Mouse (Mus musculus): ENCODE measurements at regions not wholly inside any gene's neighbourhood (a gene's known extent, or its start where the extent isn't known, plus 50 kb on each side); places are given as distances from the start of the nearest gene placed in this dataset.

- Histone ChIP-seq H3K9me3 (ENCODE audit: control insufficient read depth, low read length) (no peaks in the 10 kb centered on the region), H3K36me3 (ENCODE audit: control insufficient read depth, insufficient read depth, low read length) (no peaks in the 10 kb centered on the region), H3K27ac (ENCODE audit: low read depth, low read length) (no peak overlapping the region), H3K27me3 (ENCODE audit: control insufficient read depth, insufficient read depth, low read length) (no peaks in the 10 kb centered on the region), H3K4me2 (ENCODE audit: low read depth, low read length) (no peak overlapping the region), H3K9ac (replicated peaks; ENCODE audit: low read depth, low read length) (no peak overlapping the region), H3K4me3 (ENCODE audit: low read depth, low read length) (no peak overlapping the region), H3K4me1 (ENCODE audit: control insufficient read depth, insufficient read depth, low read length) (no peaks in the 10 kb centered on the region)
- 90% methylated on average over 8 of the region's 8 CpGs for WGBS
- no peak for ATAC-seq (ENCODE audit: low read depth)
Observed at GRCm38 (mm10) chr3:52863146-52863849, 153.7 kb downstream of the Cog6 start.

DNA sequence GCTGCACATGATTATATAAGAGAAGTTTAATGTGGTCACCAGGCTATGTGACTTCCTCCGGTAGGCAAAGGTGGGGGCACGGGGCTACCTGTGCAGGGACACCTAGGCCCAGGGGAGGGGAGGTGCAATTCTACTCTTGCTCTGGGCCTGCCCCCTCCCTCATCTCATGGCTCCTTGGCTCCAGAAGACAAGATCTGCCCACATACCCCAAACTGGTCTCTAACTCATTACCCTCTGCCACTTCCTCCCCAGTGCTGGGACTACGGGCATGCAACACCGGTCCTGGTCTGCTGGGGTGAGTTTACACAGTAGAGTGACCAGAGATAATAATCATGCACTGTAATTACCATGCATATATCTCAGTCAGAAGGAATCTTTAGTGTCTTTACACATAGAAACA, 155.0 kb downstream of the Cog6 start:
- 81% methylated on average over 4 of the region's 4 CpGs for WGBS
- no peaks in the 10 kb centered on the region for H3K27me3 ChIP-seq (ENCODE audit: control insufficient read depth, insufficient read depth, low read length)
- no peak overlapping the region for H3K9ac ChIP-seq (replicated peaks; ENCODE audit: low read depth, low read length)

DNA sequence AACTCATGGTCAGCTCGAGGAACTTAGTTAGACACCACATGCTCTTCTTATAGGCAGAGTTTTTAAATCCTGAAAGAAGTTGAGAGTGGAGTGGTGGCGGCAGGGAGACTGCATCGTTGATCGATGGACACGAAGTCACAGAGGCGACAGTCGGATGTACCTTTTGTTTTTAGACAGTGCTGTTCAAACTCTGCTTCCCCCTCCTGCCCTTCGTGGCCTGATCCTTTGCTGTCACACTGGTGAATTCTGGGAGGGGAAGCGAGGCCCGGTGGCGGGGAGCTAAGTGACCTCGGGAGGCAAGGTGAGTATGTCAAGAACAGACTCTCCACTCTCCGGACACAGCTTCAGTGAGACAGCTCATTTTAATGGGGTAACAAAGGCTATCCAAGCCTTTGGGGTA, 155.5 kb downstream of the Cog6 start:
- ATAC-seq (ENCODE audit: low read depth) = no peak
- 88% methylated on average over 13 of the region's 13 CpGs for WGBS
- Histone ChIP-seq H3K4me2 (ENCODE audit: low read depth, low read length) (no peak overlapping the region), H3K36me3 (ENCODE audit: control insufficient read depth, insufficient read depth, low read length) (no peaks in the 10 kb centered on the region), H3K9me3 (ENCODE audit: control insufficient read depth, low read length) (no peaks in the 10 kb centered on the region), H3K27ac (ENCODE audit: low read depth, low read length) (no peak overlapping the region), H3K9ac (replicated peaks; ENCODE audit: low read depth, low read length) (no peak overlapping the region), H3K27me3 (ENCODE audit: control insufficient read depth, insufficient read depth, low read length) (no peaks in the 10 kb centered on the region), H3K4me3 (ENCODE audit: low read depth, low read length) (no peak overlapping the region), H3K4me1 (ENCODE audit: control insufficient read depth, insufficient read depth, low read length) (no peaks in the 10 kb centered on the region)

More for the DNA sequence above, 155.0 kb downstream of the Cog6 start:
- no peak overlapping the region for H3K4me3 ChIP-seq (ENCODE audit: low read depth, low read length)
- H3K9me3 ChIP-seq (ENCODE audit: control insufficient read depth, low read length) = no peaks in the 10 kb centered on the region
- no peak for ATAC-seq (ENCODE audit: low read depth)
- no peak overlapping the region for H3K4me2 ChIP-seq (ENCODE audit: low read depth, low read length)
- H3K36me3 ChIP-seq (ENCODE audit: control insufficient read depth, insufficient read depth, low read length) = no peaks in the 10 kb centered on the region
- H3K4me1 ChIP-seq (ENCODE audit: control insufficient read depth, insufficient read depth, low read length) = no peaks in the 10 kb centered on the region
- H3K27ac ChIP-seq (ENCODE audit: low read depth, low read length) = no peak overlapping the region

DNA sequence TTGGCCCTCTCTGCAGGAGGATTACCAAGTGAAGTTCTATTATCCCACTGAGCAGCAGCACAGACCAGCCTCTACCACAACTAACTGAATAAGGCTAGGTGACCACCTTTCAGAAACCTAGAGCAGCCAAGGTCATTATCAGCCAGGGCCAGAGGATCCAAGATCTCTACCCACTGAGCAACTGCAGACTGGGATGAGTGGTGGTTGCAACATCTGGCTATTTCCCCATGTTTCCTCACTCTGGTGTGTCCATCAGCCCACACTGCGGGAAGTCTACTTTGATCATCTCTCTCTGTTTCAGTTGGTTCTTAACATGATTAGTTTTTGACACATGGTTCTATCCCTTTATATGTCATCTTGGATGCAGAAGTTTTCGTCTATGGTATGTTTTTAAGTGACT, 157.2 kb downstream of the Cog6 start:
- Histone ChIP-seq H3K9me3 (ENCODE audit: control insufficient read depth, low read length) (no peaks in the 10 kb centered on the region), H3K4me1 (ENCODE audit: control insufficient read depth, insufficient read depth, low read length) (no peaks in the 10 kb centered on the region), H3K27me3 (ENCODE audit: control insufficient read depth, insufficient read depth, low read length) (no peaks in the 10 kb centered on the region), H3K36me3 (ENCODE audit: control insufficient read depth, insufficient read depth, low read length) (no peaks in the 10 kb centered on the region), H3K4me2 (ENCODE audit: low read depth, low read length) (no peak overlapping the region), H3K27ac (ENCODE audit: low read depth, low read length) (no peak overlapping the region), H3K4me3 (ENCODE audit: low read depth, low read length) (no peak overlapping the region), H3K9ac (replicated peaks; ENCODE audit: low read depth, low read length) (no peak overlapping the region)
- 82% methylated on average over 2 of the region's 2 CpGs for WGBS
- ATAC-seq (ENCODE audit: low read depth) = no peak

- H3K9me3 ChIP-seq (ENCODE audit: control insufficient read depth, low read length) = no peaks in the 10 kb centered on the region
- ATAC-seq (ENCODE audit: low read depth) = no peak
- H3K4me1 ChIP-seq (ENCODE audit: control insufficient read depth, insufficient read depth, low read length) = no peaks in the 10 kb centered on the region
- no peak overlapping the region for H3K27ac ChIP-seq (ENCODE audit: low read depth, low read length)
- no peaks in the 10 kb centered on the region for H3K36me3 ChIP-seq (ENCODE audit: control insufficient read depth, insufficient read depth, low read length)
- H3K9ac ChIP-seq (replicated peaks; ENCODE audit: low read depth, low read length) = no peak overlapping the region
- no peak overlapping the region for H3K4me3 ChIP-seq (ENCODE audit: low read depth, low read length)
- H3K4me2 ChIP-seq (ENCODE audit: low read depth, low read length) = no peak overlapping the region
- WGBS = 94% methylated on average over 8 of the region's 8 CpGs
- no peaks in the 10 kb centered on the region for H3K27me3 ChIP-seq (ENCODE audit: control insufficient read depth, insufficient read depth, low read length)
Observed at GRCm38 (mm10) chr3:52859266-52859825, 157.7 kb downstream of the Cog6 start.

GRCm38 (mm10) chr3:52858259-52858658, 158.8 kb downstream of the Cog6 start:
- Histone ChIP-seq H3K36me3 (ENCODE audit: control insufficient read depth, insufficient read depth, low read length) (no peaks in the 10 kb centered on the region), H3K27ac (ENCODE audit: low read depth, low read length) (no peak overlapping the region), H3K4me3 (ENCODE audit: low read depth, low read length) (no peak overlapping the region), H3K4me1 (ENCODE audit: control insufficient read depth, insufficient read depth, low read length) (no peaks in the 10 kb centered on the region), H3K9ac (replicated peaks; ENCODE audit: low read depth, low read length) (no peak overlapping the region), H3K27me3 (ENCODE audit: control insufficient read depth, insufficient read depth, low read length) (no peaks in the 10 kb centered on the region), H3K4me2 (ENCODE audit: low read depth, low read length) (no peak overlapping the region), H3K9me3 (ENCODE audit: control insufficient read depth, low read length) (no peaks in the 10 kb centered on the region)
- WGBS = 92% methylated on average over 9 of the region's 9 CpGs
- ATAC-seq (ENCODE audit: low read depth) = no peak

GRCm38 (mm10) chr3:52857076-52857475, 160.0 kb downstream of the Cog6 start:
- no peaks in the 10 kb centered on the region for H3K9me3 ChIP-seq (ENCODE audit: control insufficient read depth, low read length)
- WGBS = 43% methylated on average over 3 of the region's 3 CpGs
- H3K27me3 ChIP-seq (ENCODE audit: control insufficient read depth, insufficient read depth, low read length) = no peaks in the 10 kb centered on the region
- ATAC-seq (ENCODE audit: low read depth) = no peak
- no peak overlapping the region for H3K4me2 ChIP-seq (ENCODE audit: low read depth, low read length)
- no peak overlapping the region for H3K9ac ChIP-seq (replicated peaks; ENCODE audit: low read depth, low read length)
- H3K4me3 ChIP-seq (ENCODE audit: low read depth, low read length) = no peak overlapping the region
- no peaks in the 10 kb centered on the region for H3K36me3 ChIP-seq (ENCODE audit: control insufficient read depth, insufficient read depth, low read length)
- H3K4me1 ChIP-seq (ENCODE audit: control insufficient read depth, insufficient read depth, low read length) = no peaks in the 10 kb centered on the region
- H3K27ac ChIP-seq (ENCODE audit: low read depth, low read length) = no peak overlapping the region

DNA sequence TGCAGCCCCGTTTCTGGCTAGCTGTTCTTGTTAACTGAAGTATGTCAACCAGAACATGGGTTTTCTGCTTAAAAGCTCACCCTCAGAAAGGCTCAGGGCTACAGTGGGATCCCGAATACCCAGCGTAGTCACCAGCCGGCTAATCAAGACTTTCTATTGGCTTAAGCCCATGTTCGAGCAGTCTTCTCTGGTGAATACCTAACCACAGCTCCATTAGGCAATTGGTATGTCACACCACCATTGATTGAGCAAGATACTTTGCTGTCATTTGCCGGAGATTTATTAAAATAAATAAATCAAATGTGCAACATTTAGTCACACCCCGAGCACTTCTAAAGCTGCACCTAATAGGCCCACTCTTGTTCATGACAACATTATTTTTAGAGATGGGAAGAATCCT, 162.5 kb downstream of the Cog6 start:
- Histone ChIP-seq H3K9me3 (ENCODE audit: control insufficient read depth, low read length) (no peaks in the 10 kb centered on the region), H3K9ac (replicated peaks; ENCODE audit: low read depth, low read length) (no peak overlapping the region), H3K4me1 (ENCODE audit: control insufficient read depth, insufficient read depth, low read length) (no peaks in the 10 kb centered on the region), H3K4me3 (ENCODE audit: low read depth, low read length) (no peak overlapping the region), H3K36me3 (ENCODE audit: control insufficient read depth, insufficient read depth, low read length) (no peaks in the 10 kb centered on the region), H3K27me3 (ENCODE audit: control insufficient read depth, insufficient read depth, low read length) (no peaks in the 10 kb centered on the region), H3K4me2 (ENCODE audit: low read depth, low read length) (no peak overlapping the region), H3K27ac (ENCODE audit: low read depth, low read length) (no peak overlapping the region)
- no peak for ATAC-seq (ENCODE audit: low read depth)
- WGBS = 86% methylated on average over 7 of the region's 7 CpGs

GRCm38 (mm10) chr3:52853126-52853525, 163.9 kb downstream of the Cog6 start:
- 79% methylated on average over 3 of the region's 3 CpGs for WGBS
- no peak for ATAC-seq (ENCODE audit: low read depth)
- H3K9ac ChIP-seq (replicated peaks; ENCODE audit: low read depth, low read length) = no peak overlapping the region

More at GRCm38 (mm10) chr3:52853126-52853525, 163.9 kb downstream of the Cog6 start:
- Histone ChIP-seq H3K27ac (ENCODE audit: low read depth, low read length) (no peak overlapping the region), H3K36me3 (ENCODE audit: control insufficient read depth, insufficient read depth, low read length) (no peaks in the 10 kb centered on the region), H3K27me3 (ENCODE audit: control insufficient read depth, insufficient read depth, low read length) (no peaks in the 10 kb centered on the region), H3K4me1 (ENCODE audit: control insufficient read depth, insufficient read depth, low read length) (no peaks in the 10 kb centered on the region), H3K4me3 (ENCODE audit: low read depth, low read length) (no peak overlapping the region), H3K4me2 (ENCODE audit: low read depth, low read length) (no peak overlapping the region), H3K9me3 (ENCODE audit: control insufficient read depth, low read length) (no peaks in the 10 kb centered on the region)

Data from neural tube, embryonic 14.5 days (tissue).